In the genomic region with DNA sequence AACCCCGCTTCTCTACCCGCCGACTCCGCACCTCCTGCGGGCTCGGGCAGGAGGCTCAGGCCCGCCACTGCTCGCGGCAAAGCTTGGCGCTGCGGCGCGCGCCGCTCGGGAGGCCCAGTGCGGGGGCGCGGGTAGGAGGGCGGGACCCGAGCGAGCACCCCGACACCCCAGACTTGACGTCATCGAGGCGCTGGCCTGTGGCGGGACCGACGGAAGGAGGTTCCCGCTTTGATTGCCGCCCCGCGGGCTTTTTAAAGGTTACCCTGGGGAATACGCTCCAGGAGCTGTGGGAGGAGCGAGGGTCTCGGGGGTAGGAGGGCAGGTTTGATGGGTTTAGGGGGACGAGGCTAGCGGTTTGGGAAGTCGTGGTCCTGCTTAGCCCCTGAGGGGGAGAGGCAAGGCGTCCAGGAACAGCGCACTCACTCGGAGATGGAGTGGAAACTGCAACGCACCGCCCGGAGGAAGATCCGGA, we compare ENCODE assay signal across 9 mouse cellular contexts. TPM values are rescaled to one million over a fixed set of nuclear protein-coding genes. Genes with fewer than 3 reads are reported as not detected.
DNase-seq lines count a peak whose midpoint lies in the region; ATAC-seq and TF ChIP-seq lines count a peak whose summit lies in the region.
"Had no signal": no experiment of that assay in that cellular context is flagged by ENCODE, and none has a peak within 500 bp of the region (broad histone marks: within the 10 kb centered on the region; RNA-seq: fewer than 3 reads in every experiment).

A gene (plus strand): TSS at position 162 of the 472 bp plus-strand sequence.

- H3K4me3 ChIP-seq in ES-Bruce4 (ENCODE audit: low read depth, low read length), result peak within 1 kb of the TSS; percentile 65
- peak within 1 kb of the TSS; percentile 62 for H3K4me3 ChIP-seq in bone marrow macrophage, adult 2 months (ENCODE audit: insufficient read depth, low read length)
- peak within 1 kb of the TSS; percentile 50 for H3K4me3 ChIP-seq in heart, postnatal 0 days (ENCODE audit: low read depth, low read length)
- peak within 1 kb of the TSS; percentile 58 for H3K4me3 ChIP-seq in layer of hippocampus, adult 2 months

- DNase-seq in heart, postnatal 0 days (ENCODE audit: low spot score), result no peak
- peak in 1 of 2 experiments; percentile 62 for DNase-seq in layer of hippocampus, adult 2 months (ENCODE audit: low spot score in 2 of 2)
- peak; percentile 62 for DNase-seq in lung, postnatal 36 days
- DNase-seq in ovary, postnatal 36 days (ENCODE audit: low spot score), result peak; percentile 50
- peak; percentile 78 to 88 for DNase-seq in thymus, postnatal 36 days

- WGBS in heart, postnatal 0 days, result under 1% methylated on average over 46 of the region's 46 CpGs

- no peaks in the 10 kb centered on the region for H3K9me3 ChIP-seq in ES-Bruce4 (replicated peaks; ENCODE audit: control insufficient read depth, insufficient read depth, low read length, poor library complexity, severe bottlenecking)
- no peaks in the 10 kb centered on the region for H3K9me3 ChIP-seq in heart, postnatal 0 days (replicated peaks; ENCODE audit: control insufficient read depth, low read length)

- H3K36me3 ChIP-seq in ES-Bruce4 (ENCODE audit: control insufficient read depth, insufficient read depth, low read length, poor library complexity, severe bottlenecking), result no peaks in the 10 kb centered on the region
- H3K36me3 ChIP-seq in heart, postnatal 0 days (replicated peaks; ENCODE audit: control insufficient read depth, insufficient read depth, low read length), result no peaks in the 10 kb centered on the region

- no peak for TF ChIP-seq POLR2A in ES-Bruce4 (IDR thresholded peaks at IDR 0.05; ENCODE audit: insufficient read depth, low read length)
- TF ChIP-seq POLR2A in bone marrow macrophage, adult 2 months (IDR thresholded peaks at IDR 0.05; ENCODE audit: borderline replicate concordance, low read depth, low read length), result no peak

- H3K4me1 ChIP-seq in ES-Bruce4 (ENCODE audit: control insufficient read depth, insufficient read depth, low read length), result no peaks in the 10 kb centered on the region
- peaks cover 6% of the 10 kb centered on the region for H3K4me1 ChIP-seq in bone marrow macrophage, adult 2 months (ENCODE audit: control insufficient read depth, insufficient read depth, low read length)
- H3K4me1 ChIP-seq in heart, postnatal 0 days (ENCODE audit: control insufficient read depth, insufficient read depth), result 0 out of 2 replicates have a peak, but pooled peaks cover 4% of the 10 kb centered on the region

- peak within 1 kb of the TSS; percentile 59 for H3K9ac ChIP-seq in ES-Bruce4 (ENCODE audit: low read depth, poor library complexity, severe bottlenecking)
- H3K9ac ChIP-seq in heart, postnatal 0 days (replicated peaks; ENCODE audit: low read depth, low read length), result no peak within 1 kb of the TSS

- H3K27ac ChIP-seq in ES-Bruce4 (ENCODE audit: insufficient read depth, low read length), result no peak within 1 kb of the TSS
- no peak within 1 kb of the TSS for H3K27ac ChIP-seq in bone marrow macrophage, adult 2 months (ENCODE audit: insufficient read depth, low read depth, low read length)
- H3K27ac ChIP-seq in heart, postnatal 0 days (ENCODE audit: low read depth), result no peak within 1 kb of the TSS
- no peak within 1 kb of the TSS for H3K27ac ChIP-seq in layer of hippocampus, adult 2 months

- no peak for TF ChIP-seq EP300 in ES-Bruce4 (IDR thresholded peaks at IDR 0.05; ENCODE audit: insufficient read depth, low read depth, low read length)
- no peak for TF ChIP-seq EP300 in heart, postnatal 0 days (IDR thresholded peaks at IDR 0.05; ENCODE audit: low read depth)

- TF ChIP-seq CTCF in ES-Bruce4 (IDR thresholded peaks at IDR 0.05; ENCODE audit: low read depth, low read length), result no peak
- no peak for TF ChIP-seq CTCF in bone marrow macrophage, adult 2 months (IDR thresholded peaks at IDR 0.05; ENCODE audit: low read depth, low read length)
- TF ChIP-seq CTCF in heart, postnatal 0 days (IDR thresholded peaks at IDR 0.05; ENCODE audit: low read depth), result no peak
- TF ChIP-seq CTCF in layer of hippocampus, adult 2 months (conservative IDR thresholded peaks at IDR 0.05), result no peak

- peak within 1 kb of the TSS; percentile 80 for H3K4me2 ChIP-seq in heart, postnatal 0 days (ENCODE audit: low read depth, low read length)

- ATAC-seq in erythroblast, adult 5-6 weeks (replicated peaks; ENCODE audit: low FRiP score, poor library complexity, severe bottlenecking), result 0 out of 2 replicates have a peak, but pooled peaks have one; percentile 28
- no peak; the same call in 1 of the 2 replicates for ATAC-seq in heart, postnatal 0 days (ENCODE audit: insufficient read depth, low read depth)

- H3K27me3 ChIP-seq in ES-Bruce4 (ENCODE audit: control insufficient read depth, insufficient read depth, low read length, poor library complexity, severe bottlenecking), result peaks cover 18% of the 10 kb centered on the region
- peaks cover 46% of the 10 kb centered on the region for H3K27me3 ChIP-seq in heart, postnatal 0 days (ENCODE audit: control insufficient read depth, insufficient read depth, low read length)

RNA-seq across cellular contexts. Expression of the gene that starts here (rescaled TPM):
- not detected in 2 replicates for polyA plus RNA-seq in ES-Bruce4 (2011; ENCODE audit: insufficient read depth, insufficient read length, low read depth, missing spikeins)
- polyA plus RNA-seq in bone marrow macrophage, adult 2 months (2012; ENCODE audit: insufficient read depth, insufficient read length, missing spikeins), result not detected in 2 replicates
- total RNA-seq in erythroblast, adult 5-6 weeks (2015; ENCODE audit: low replicate concordance), result not detected in 2 replicates
- total RNA-seq in erythroblast, adult 5-6 weeks (2017; ENCODE audit: low replicate concordance), result not detected in 2 replicates
- not detected in 2 replicates for total RNA-seq in heart, postnatal 0 days (2014; rRNA removed; ENCODE audit: low replicate concordance)
- polyA plus RNA-seq in heart, postnatal 0 days (2015; fragmentation: Nextera tagmentation; extraction: Ambion mirVana), result not detected in 2 replicates
- under 1 TPM in 1 of 2 experiments, not detected in 1; 0.37 TPM for total RNA-seq in layer of hippocampus, adult 2 months (2021)
- total RNA-seq: gastrocnemius, adult 8-10 months had no signal

Comparison
In these comparisons a context has a peak if more than half of its experiments do, and no peak if none do; other contexts are left out.
1. Peak in ATAC-seq in erythroblast, adult 5-6 weeks; RNA of the gene not detected or under 1 TPM.